Mouse (Mus musculus): ENCODE data around the gene Psmd12.
A peak's percentile ranks its signal among the peaks of the same experiment; 100 is the strongest.

Gene Psmd12

GRCm38 (mm10) chr11:107510362-107511269, 31.3 kb downstream of the Psmd12 start:
- peak; percentile 46 for DNase-seq (ENCODE audit: low spot score)

GRCm38 (mm10) chr11:107511954-107512353, 32.7 kb downstream of the Psmd12 start:
- DNase-seq (ENCODE audit: low spot score), result peak; percentile 62

GRCm38 (mm10) chr11:107513047-107513446, 33.8 kb downstream of the Psmd12 start:
- DNase-seq (ENCODE audit: low spot score), result peak; percentile 60

GRCm38 (mm10) chr11:107516387-107516786, 37.1 kb downstream of the Psmd12 start:
- no peak for DNase-seq (ENCODE audit: low spot score)

DNA sequence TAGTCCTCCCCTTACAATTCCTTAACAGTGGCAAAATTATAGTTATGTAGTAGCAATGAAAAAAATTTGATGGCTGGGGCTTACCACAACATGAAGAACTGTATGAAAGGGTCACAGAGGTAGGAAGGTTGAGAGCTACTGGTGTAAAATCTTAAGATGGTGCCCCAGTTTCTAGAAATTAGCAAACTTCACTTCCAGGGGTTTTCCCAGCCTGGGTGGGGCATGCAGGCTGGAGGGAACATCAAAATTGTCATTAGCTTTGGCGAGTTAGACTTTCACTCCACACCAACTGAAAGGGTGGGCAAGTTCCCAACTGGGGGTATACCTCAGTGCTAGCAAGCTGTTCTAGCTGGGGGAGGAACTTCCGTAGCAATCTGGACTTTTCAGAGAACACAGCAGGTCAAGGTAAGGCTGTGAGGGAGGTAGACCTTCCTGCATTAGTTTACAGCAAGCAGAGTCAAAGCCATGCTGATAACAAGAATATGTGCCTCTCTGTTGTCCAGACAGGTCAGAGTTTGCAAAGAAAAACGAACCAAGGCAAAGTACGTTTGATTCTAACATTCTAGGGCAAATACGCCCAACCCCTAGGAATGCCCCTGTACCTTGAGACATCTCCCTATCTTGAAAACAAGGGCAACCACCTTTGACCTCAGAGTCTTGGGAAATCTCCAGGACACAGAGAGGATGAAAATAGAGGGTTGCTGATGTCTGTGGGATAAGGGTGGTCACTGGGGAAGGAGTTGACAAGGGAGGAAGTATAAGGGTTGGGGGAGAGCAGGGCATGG, 39.6 kb downstream of the Psmd12 start:
- no peak for DNase-seq (ENCODE audit: low spot score)

GRCm38 (mm10) chr11:107521153-107521552, 41.9 kb downstream of the Psmd12 start:
- DNase-seq (ENCODE audit: low spot score), result peak; percentile 65

- no peak for DNase-seq (ENCODE audit: low spot score)
Measured at GRCm38 (mm10) chr11:107524966-107525365, 45.7 kb downstream of the Psmd12 start.

- DNase-seq (ENCODE audit: low spot score), result no peak
Measured at GRCm38 (mm10) chr11:107527632-107528031, 48.3 kb downstream of the Psmd12 start.

GRCm38 (mm10) chr11:107529320-107529719, 50.0 kb downstream of the Psmd12 start:
- DNase-seq (ENCODE audit: low spot score), result no peak

GRCm38 (mm10) chr11:107531445-107531844, 52.2 kb downstream of the Psmd12 start:
- DNase-seq (ENCODE audit: low spot score), result peak; percentile 65

DNA sequence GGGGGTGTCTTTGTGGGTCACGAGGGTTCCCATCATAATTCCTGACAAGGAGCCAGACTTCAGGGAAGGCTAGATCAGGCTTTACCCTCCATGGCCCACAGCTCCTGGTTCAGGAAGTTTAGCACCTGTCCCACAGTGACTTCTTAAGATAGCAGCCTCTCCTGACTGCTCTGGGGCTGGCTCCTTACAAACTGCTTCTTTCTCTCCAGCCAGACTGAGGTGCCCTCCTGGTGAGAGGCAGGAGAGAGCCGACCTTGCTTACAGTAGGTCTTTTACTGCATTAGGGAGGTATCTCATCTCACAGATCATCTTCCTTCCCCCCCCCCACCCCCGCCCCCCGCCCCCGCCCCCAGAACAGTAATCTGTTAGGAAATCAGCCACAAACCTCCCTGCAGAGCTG, 53.0 kb downstream of the Psmd12 start:
- DNase-seq (ENCODE audit: low spot score), result no peak

DNA sequence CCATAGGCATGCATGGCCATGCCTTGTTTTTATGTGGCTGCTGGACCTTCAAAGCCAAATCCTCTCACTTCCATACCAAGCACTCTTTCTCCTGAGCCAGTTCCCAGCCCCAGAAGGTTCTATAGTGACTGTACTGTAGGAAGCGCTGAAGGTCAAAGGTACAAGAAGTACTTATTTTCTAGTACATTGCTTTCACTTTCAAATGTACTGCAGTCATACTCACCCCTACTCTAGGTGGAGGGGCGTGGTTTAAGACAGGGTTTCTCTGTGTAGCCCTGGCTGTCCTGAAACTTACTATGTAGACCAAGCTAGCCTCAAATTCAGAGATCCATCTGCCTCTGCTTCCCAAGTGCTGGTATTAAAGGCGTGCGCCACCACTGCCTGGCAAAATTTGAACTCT, 59.7 kb downstream of the Psmd12 start:
- no peak for DNase-seq (ENCODE audit: low spot score)

DNA sequence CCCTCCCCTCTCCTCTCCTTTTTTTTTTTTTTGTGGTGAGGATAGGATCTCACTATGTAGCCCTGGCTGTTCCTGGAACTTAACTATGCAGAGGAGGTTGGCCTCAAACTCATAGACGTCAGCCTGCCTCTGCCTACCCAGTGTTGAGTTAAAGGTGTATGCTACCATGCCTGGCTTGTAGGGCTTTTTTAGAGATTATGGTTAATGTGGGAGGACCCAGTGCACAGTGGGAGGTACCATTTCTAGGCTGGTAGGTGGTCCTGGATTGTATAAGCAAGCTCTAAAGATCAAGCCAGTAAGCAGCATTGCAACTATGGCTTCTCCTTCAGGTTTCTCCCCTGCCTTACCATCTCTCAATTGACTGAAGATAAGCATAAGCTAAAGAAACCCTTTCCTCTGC, 61.1 kb downstream of the Psmd12 start:
- no peak for DNase-seq (ENCODE audit: low spot score)

DNA sequence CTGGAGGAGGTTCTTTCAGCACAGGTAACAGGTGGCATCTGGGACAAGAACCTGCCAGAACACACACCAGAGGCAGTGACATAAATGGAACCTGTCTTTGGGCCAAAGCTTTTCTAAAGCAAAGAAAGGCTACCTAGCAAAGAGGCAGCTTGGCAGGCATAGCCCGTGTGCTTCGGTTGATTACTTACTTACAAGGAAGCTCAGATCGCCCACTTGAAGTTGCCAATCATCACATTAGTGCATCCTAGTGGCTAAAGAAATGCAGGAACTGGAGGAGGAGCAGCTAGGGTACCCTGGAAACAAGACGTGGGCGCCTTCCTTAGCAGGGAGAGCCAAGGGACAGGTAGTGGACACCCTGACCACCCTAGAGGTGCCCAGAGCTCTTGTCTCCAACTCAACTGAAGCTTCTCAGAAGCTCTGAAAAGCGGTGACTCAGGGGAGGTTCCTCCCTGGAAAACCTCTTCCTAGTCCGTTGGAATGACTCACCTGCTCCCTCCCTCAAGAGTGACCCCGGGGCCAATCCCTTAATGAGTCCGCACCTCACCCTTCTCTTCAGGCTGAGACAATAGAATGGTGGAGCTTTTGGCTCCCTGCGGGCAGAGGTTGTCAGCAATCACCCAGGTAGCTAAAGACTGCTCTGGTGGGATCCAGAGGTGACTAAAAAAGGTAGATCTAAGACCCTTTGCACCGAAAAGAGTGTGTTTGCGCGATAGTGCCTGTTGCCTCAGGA, 66.6 kb downstream of the Psmd12 start:
- no peak for DNase-seq (ENCODE audit: low spot score)

DNA sequence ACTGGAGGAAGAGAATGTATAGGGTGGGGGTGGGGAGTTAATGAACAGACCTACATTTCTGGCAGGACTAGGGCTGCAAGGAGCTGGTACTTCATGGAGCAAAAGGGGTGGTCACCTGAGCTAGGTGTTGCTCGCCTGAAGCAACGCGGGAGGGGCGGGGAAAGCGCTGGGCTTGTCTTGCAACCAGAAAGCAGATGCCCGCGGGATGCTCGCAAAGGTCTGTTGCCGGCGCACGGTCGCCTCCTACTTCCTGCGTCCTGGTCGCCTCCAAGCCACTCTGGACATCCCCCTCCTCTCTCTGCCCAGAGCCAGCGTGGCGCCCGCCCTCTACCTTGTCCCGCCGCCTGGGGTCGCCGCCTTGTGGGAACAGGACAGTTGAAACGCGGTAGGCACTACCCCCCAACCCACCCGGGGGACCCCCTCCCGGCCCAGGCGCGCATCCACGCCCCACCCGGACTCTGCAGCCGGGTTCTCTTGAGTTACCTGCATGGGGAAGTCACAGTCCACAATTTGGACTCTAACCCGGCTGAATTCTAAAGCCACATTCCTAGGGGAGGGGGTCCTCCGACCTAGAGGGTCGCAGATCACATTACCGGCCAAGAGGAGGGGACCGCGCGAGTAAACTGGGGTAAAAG, 67.5 kb downstream of the Psmd12 start:
- peak; percentile 51 for DNase-seq (ENCODE audit: low spot score)

DNA sequence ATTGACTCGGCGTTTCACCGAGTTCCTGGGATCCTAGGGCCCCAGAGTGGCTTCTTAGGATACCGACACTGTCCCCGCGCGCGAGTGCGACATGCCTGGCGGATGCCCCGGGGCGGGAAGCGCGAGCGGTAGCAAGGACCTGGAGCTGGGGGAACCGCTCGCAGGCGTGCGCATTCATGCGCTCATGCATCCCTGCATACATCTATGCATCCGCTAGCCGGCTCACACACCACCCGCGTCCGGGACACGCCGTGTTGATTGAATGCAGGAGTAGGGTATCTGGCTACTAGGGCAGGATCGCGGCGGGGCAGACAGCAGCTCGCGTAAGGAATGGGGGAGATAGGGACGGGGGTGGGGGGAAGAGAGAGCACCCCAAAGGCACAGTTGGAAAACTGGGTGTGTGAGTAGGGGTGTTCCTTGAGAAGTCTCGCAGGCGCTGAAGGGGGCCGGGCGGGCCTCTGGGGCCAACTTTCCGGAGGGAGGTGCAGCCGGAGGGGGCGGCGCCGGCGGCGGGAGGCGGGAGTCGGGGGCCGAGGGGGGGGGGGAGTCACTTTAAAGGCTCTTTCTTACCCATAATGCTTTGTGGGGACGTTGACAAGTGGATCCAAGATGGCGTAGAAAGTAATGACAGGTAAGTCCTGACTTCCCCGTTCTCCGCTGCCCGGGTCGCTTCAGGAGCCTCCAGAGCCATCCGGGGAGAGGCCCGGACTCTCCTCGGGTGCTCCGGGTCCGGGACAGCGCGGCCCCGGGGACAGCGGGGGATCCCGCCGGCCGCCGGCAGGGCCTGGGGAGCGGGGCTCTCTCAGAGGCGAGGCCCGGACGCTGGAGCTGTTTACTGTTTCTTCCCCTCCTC, 68.3 kb downstream of the Psmd12 start, which contains the start of gene Helz:
Gene Helz (plus strand): TSS at position 580 of the 853 bp plus-strand sequence.
- peak; percentile 75 for DNase-seq (ENCODE audit: low spot score)

- peak; percentile 47 for DNase-seq (ENCODE audit: low spot score)
Measured at GRCm38 (mm10) chr11:107548204-107548975, 69.1 kb downstream of the Psmd12 start.

All from testis, postnatal 14 days (tissue).